Mouse (Mus musculus): Measurements from ENCODE around the gene Wdfy2.

The Wdfy2 gene

DNA sequence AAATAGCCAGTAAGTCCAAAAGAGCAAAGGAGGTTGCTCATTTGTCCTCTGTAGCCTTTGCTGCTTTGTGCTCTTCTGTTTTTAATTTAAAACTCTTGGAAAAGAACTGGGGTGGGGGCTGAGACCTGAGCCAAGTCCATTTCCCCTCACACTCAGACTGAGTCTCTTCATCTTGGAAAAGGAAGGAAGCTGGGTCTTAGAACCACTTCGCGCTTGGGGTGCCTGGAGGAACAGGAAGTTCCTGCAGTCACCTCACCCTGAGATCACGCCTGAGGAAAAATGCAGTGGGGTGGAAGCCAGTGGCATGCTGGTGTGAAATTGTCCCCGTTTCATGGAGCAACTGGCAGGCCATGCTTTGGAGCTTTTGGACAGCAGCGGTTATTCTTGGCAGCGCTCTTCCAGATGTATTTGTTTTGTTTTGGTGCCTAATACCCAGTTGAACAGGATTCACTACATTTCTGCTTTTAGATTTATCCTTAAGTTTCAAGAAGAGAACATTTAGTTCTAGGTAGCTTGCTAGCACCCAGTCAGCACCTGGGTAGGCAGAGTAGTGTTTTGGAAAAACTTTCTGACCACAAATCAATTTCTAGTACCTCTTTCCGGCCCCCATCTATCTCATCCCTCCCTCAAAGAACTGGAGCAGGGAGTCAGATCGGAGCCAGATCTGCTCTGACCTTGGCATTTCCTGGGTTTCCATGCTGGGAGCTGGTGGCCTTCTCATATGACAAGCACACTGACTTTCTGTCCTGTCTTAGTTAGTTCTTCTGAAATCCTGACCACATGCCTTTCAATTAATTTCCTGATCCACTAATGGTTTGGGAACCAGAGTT is 7.7 kb downstream of the Wdfy2 start:
- DNase-seq, result peak; percentile 61

DNA sequence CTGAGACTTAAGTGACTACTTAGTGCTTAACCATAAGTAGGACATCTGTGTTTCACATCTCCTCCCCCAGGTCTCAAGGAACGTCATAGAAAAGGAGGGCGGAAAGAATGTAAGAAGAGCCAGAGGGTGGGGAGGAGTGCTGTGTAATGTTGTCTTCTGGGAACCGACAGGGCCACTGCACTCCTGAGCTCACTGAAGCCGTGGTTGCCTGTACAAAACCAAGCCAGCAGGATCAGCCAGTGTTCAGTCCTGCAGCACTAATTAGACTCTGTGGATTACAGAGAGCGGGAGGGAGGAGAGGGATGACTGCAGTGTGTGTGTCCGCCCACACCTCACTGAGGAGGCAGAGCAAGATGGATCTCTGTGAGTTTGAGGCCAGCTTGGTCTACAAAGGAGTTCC is 13.5 kb downstream of the Wdfy2 start:
- DNase-seq, result peak; percentile 46

DNA sequence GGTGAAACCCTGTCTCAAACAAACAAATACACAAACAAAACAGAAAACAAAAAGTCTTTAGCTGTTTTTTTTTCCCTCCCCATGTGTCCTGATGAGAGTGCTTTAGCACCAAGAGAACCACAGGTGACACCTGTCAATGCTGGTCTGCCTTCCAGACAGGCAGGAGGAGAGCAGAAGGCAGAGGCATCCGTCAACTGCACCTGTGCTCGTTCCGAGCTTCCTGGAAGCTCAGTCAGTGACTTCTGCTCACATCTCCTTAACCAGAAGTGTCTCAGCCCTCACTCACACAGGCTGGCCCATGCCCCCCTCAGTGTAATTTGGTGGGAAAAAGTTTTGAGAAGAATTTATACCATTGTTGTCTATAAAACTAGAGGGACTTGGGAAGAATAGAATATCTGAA is 15.4 kb downstream of the Wdfy2 start:
- DNase-seq, result no peak

DNA sequence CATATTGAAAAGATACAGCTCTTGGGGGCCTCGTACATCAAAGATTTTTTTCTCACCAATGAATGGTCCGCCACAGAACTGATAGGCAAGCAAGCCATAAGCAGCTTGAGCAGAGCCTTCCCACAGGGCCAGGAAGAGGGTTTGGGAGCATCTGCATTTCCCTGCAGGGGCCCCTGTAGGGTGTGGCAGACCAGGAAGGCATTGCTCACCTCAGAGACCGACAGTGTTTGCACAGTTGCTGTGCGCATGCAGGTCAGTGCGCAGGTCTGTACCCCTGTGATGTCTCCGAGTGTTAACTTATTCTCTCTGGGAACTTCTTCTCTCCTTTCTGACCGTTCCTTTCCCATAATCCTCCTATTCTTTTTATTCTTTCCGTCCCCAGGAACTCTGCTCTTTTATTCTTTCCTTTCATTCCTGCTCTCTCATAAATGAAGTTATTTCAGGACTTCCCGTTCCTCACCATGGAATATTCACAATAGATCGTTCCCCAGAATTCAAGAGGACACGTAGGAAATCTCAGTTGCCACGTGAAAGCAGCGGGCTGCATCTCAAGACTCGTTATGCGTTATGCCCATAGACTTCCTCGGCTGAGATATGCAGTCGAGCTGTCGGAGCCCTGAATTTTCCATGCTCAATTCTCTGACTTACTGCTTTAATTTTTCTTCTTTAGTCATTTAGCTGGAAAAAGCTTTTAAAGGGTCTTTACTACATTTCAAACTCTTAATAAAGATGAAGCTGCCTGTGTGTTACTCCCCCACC is 17.8 kb downstream of the Wdfy2 start:
- DNase-seq, result no peak

DNA sequence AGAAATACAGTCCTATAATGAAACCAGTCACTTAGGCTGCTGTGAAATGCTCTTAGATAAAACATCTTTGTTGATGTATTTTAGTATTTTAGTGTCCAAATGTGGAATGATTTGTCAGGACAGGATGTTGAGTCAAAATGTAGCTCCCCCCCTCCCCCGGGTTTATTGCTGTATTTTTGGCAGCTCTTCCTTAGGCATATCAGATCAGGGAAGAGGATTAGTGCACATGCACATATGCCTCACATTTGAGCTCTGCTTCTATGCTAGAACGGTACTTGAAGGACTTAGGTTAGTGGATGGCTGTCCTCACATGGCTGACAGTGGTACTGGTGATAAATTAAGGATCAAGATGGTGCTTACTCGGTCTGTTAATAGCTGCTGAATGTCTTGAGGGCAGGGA is 18.4 kb downstream of the Wdfy2 start:
- DNase-seq, result no peak

DNA sequence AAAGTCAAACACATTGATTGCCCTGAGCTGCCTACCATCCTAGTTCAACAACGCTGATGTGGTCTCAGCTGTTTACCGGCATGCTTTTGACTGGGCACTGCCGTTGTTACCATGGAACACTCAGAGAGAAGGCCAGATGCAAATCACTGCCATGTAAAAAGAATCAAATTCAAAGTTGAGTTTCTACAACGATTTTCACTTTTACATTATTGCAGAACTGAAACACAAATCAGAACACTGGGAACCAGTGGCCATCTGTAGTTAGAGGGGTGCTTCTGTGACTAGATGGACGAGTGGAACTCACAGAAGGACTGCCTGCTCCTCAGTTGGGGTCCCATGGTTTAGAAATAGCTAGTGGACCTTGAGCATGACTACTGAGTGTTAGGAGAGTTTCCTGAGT is 19.0 kb downstream of the Wdfy2 start:
- DNase-seq, result no peak

DNA sequence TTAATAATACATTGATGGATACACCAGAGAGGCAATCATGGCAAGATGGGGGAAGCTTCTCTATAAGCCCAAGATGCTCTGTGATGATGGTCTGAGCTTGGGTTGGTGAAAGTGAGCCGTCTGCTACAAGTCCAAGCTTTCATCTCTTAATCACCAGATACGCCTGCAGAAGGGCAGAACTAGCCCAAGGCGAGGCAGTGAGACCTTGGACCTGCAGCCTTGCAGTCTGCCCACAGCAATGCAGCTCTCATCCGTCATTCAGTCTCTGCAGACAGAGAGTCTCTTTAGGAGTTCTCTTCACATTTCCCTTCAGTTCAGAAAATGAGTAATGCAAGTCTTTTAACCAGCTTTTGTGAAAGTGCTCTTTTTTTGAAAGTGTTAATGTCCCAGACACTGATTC is 20.4 kb downstream of the Wdfy2 start:
- no peak for DNase-seq

DNA sequence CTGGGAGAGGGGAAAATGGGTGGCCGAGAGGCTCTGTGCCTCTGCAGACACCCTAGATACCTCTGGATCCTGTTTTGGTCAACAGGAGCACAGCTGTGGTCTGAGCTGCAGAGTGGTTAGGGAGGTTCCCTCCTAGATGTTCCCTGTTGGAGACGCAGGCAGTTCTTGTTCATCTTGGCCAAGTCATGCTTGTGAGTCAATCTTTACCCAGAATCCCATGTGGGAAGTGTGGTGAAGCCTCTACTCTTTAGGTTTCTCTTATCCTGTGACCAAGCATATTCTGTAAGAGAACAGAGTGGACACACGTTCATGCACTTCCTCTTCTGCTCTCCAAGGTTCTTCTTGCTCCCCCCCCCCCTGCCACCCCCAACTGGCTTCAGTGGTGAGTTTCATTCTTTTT is 20.8 kb downstream of the Wdfy2 start:
- no peak for DNase-seq

DNA sequence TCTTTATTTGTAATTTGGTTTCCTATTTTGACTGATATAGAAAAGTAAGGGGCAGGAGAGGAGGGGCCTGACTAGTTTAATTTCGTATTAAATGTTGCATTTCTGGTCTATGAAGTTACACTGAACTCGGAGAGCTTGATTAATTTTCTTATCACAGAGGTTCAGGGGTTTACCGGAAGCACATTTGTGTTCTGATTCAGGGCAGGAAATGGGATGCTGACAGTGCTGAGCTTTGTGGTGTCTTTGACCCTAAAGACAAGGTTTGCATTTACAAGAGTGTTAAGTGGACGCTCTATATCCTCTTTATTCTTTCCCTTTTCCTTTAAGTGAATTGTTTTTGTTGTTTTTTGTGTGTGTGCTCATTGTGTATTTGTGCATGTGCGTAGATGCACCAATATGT is 25.1 kb downstream of the Wdfy2 start:
- DNase-seq, result no peak

DNA sequence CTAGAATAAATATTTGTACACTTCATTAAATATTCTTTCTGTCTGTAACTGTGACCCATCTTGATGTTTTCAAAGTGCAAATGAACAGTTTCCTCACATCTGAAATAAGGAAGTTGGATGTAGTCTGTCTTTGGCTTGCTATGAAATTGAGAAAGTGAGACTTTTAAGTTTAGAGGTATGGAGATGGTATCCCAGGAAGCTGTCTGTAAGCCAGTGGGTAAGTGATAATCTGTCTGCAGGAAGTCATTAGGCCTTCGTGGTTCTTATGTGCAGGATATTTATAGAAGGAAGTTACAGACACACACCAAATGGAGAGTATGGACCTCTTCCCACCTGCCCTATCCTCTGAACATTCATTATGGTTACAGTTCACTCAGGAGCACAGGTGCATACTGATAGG is 26.8 kb downstream of the Wdfy2 start:
- DNase-seq, result no peak

DNA sequence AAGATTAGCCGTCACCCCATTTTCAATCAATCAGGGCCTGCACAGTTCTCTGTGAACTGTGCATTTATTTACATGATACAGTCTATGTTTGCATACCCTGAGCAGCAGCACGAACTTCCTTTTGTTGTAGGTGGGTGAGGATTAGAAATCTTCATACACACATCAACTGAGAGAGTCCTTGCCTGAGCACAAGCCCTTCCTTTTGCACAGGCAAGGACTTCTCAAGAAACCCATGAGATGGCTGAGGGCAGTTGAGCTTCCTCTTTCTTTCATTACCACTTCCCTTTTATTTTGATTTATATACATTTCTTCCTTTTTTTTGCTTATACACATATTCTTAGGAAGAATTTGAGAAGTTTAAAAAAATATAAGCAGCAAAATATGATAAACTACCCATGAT is 27.9 kb downstream of the Wdfy2 start:
- DNase-seq, result no peak

DNA sequence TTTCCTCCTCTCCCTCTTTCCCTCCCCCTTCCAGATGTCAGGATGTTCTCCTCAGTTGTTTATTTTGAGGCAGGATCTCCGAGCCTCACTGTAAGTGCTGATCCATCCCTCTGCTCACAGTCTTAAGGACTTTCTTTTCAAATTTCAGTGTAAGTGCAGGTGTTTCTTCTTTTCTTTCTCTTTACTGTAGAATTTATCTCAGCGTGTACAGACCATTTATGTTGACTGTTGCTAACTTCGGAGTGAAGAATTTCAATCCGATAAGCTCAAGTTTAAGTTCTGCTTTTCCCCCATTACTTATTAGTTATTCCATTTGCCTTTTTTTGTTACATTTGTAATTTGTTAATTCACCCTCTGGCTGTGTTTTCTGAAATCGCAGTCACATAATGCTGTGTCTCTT is 29.6 kb downstream of the Wdfy2 start:
- no peak for DNase-seq

DNA sequence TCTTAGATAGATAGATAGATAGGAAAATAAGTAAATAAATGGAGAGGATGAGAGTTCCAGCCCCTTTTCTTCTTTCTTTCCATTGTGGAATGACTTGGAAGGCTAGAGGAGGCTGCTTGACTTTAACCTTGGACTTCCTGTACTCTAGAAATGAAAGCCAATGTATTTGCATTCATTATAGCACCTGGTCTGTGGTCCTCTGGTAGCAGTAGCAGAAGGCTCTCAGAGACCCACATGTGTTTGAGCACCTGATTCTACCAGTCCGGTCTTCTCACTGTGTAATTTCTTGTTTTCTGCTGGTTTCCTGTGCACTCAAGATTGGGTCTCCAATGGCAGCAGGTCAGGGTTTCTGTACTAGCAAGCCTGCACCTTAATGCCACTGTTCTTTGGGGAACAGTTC is 30.1 kb downstream of the Wdfy2 start:
- no peak for DNase-seq

DNA sequence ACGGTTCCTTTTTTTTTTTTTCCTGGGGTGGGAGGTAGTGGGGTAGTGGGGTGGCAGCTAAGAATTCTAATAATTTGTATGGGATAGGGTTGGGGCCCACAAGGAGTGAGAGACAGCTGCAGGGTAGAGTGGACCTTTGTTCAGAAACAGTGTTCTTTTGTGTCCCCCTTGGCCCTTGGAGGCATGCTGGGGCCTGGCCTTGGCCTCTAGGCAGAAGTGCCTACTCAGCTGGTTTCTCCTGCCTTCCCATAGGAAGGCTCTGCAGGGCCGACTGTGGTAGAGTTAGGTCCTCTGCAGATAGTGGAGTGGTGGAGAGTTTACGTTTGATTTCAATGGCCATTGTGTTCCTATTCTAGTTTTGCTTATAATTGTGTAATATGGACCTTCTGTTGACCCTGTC is 30.8 kb downstream of the Wdfy2 start:
- DNase-seq, result no peak

DNA sequence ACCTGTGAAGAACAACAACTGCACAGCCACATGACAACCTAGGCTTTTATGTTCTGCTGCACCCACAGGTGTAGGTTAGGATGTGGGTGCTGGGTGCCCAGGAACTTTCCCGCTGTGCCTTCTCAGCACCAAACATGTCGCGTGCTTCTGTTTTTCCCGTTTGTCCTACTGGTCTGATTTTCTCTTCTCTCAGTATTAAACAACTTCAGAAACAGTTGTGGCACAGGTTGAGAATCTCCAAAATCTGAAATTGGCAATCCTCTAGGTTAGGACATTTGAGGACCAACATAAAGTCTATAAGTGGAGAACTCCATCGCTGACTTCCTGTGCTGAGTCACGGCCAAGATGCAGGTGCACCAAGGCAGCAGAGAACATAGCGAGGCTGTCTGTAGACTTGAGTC is 32.8 kb downstream of the Wdfy2 start:
- no peak for DNase-seq

DNA sequence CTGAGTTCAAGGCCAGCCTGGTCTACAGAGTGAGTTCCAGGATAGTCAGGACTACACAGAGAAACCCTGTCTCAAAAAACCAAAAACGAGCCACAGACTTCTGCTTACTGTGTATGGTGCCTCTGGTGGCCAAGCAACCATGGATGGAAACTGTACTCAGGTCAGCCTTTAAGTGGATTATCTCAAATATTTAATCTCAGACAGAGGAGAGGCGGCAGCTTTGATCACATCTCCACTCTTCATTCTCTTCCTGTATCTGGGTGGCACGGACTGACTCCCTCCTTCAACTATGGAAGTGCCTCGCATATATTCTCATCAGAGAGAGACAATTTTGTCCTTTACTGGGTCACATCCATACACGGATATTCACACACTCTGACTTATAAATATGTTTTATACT is 34.0 kb downstream of the Wdfy2 start:
- no peak for DNase-seq

DNA sequence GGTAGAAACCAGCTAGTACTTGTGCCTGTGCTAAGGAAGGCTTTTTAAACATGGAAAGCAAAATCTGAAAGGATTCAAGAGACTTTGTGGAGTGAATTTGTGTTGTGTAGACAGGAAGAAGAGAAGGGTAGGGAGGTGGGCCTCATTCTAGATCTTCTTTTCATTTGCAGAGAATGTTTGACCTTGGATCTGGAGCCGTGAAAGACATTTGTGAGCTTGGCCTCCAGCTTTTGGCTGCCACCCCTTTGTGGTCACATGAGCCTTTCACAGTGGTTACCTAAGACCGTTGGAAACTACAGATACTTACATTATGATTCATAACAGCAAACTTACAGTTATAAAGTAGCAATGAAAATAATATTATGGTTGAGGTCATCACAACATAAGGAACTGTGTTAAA is 34.5 kb downstream of the Wdfy2 start:
- no peak for DNase-seq

DNA sequence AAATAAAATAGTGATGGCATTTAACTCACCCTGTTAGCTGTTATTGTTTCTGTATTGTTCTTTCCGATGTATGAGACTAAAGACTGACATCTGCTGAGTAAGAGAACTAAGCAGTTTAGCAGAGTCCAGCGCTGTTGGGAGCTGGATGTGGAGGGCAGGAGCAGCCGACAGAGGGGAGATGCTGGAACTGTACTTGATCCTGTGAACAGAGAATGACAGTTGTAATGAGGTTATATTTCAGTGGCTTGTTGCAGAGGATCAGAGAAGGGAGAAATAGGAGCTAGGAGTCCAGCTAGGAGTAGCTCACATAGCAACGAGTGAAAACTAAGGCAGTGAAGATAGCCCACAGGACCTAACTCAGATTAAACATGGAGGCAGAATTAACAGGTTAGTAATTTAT is 36.3 kb downstream of the Wdfy2 start:
- no peak for DNase-seq

DNA sequence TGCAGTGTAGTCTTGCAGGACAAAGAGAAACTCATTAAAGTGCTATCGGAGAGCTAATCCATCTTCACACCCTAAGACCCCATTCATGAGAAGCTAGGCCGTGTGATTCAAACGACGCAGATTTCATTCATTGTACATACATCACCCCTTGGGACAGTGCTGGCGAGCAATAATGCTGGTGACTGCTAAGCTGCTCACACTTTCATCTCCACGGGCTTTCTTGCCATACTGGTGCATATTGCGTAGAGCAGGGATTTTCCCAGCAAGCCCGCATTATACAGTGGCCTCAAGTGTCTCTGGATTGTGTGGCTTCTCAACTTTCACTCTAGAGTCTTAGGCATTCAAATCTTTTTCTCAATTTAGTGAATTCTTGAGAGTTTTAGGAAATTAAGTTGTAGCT is 36.9 kb downstream of the Wdfy2 start:
- DNase-seq, result no peak

DNA sequence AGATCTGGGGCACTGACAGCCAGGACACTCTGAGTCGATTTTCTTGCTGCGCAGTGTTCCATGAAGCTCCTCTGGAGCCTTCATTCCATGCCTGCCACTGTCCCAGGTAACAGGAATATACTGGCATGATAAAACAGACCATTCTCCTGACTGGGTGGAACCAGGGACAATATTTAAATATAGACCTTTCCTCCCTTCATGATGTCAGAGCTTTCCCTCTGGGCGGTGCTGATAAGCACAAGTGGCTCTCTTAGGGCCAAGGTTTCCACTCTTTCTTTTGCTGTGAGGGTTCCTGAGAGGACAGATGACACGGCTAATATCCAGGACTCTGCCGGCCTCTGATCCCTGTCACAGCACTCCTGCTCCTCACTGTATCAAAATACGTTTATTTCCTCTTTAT is 40.6 kb downstream of the Wdfy2 start:
- no peak for DNase-seq

DNA sequence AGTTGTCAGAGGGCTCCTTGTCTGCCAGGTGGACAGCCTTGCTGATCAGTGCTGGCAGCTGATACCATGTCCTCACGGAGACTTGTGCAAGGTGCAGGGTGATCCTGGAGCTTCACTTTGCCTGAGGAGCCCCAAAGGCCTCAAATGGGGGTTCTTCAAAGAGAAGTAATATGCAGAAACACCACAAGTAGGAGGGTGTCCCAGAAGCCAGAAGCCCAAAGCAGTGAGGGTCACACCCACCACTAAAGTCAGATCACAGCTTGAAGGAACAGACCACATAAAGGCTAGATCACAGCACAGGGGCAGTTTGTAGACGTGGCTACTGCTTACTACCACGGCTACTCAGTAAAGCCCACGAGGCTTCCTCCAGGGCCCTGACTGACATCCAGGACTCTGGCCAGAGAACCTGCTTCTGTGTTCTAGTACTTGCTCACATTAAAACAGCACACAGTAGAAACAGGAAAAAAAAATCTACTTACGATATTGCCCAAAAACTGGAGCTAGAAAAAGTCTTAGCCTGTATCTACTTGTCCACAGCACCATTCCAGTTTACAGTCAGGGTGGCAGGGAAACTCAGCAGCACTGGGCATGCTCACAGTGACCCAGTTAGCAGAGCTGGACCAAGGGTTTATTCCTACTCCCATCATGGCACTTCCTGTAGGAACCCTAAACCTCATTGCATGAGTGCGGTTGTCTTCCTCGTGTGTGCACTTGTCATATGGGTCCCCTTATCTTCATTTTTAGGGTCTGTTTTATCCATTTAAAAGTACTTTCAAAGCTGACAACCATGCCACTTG is 41.4 kb downstream of the Wdfy2 start:
- no peak for DNase-seq

DNA sequence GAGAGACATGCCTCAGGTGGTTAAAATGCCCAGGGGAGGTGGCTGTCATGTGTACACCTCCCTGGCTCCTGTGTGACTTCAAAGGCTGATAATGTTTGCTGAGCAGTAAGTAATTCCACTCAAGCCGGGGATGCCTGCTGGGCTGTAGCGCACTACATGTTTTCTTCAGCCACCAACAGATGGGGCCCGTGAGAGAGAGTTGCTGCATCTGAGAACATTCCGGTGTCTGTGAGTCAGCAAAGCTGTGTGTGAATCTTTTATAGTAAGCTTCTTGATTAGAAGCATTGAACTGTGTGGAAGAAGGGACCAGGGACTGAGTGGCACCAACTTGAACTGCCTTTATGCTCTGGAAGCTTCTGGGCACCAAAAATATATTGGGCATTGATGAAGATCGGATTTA is 42.0 kb downstream of the Wdfy2 start:
- DNase-seq, result peak; percentile 74

DNA sequence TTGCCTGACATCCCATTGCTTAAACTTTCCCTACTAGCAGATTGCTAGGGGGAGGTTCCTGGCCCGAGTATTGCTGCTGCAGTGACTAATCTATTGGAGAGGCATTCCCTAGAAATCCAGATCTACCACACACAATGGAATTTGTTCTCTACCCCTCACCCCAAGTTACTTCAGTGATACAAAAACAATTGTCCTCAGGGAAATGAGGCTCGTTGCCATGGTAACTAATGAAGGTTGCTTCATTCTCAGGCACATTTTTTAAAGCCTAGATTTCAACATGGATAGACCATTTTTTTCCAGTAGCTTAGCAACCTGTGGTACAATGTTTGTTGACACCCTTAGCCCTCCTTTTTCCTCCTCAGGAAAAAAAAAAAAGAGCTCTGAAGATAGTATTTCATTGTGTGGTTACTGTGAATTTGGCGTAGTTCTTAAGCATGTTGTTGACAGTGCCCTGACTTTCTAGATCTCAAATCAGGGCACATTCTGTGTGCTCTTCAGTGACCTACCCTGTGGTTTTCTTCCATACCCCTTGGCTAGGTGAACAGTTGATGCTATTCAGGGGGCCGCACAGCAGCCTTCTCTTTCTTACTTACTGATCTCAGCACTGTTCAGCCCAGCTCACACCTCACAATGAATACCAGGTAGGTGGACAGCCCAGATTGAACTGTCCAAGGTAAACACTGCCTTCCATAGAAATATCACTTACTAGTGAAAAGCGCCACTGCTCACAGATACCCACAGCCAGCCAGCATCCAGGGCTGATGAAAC is 42.8 kb downstream of the Wdfy2 start:
- no peak for DNase-seq

All from kidney, adult 11 months (tissue).